Mouse (Mus musculus) brain, adult 10 weeks (tissue): Measurements from ENCODE around the gene Mcu. TPM values are rescaled to one million over a fixed set of nuclear protein-coding genes. Genes with fewer than 3 reads are reported as not detected.

Experiments
- polyA plus RNA-seq: library from polyadenylated mRNA; stranded (reverse); fragments of 350-450 nt; fragmentation: Illumina TruSeq; extraction: RNeasy Lipid Tissue Mini Kit (QIAGEN cat#74804); gene quantifications from one replicate; pipeline ENCODE4 v1.2.3, GENCODE M21; 2015; ENCODE audit warnings: low read depth, low replicate concordance

The Mcu gene
- 22.3 TPM for polyA plus RNA-seq

DNA sequence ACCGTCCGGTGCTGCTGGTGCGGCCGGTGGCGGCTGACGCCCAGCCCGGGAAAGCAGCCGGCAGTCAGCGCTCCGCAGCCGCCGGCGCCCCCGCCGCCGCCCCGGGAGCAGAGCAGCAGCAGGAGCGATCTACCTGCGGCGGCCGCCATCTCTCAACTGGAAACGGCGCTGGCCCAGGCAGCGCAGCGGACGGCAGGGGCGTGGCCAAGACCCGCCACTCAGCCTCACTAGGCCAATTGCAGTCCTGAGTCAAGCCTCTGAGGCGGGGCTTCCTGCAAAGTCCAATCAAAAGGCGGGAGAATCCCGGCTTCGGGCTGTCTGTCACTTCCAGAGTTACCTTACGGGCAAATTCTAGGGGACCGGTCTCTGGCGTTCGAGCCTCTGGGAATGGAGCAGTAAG lies at the start of gene Mcu:
Mcu (minus strand) TSS at position 171 of the 400 bp plus-strand sequence.

DNA sequence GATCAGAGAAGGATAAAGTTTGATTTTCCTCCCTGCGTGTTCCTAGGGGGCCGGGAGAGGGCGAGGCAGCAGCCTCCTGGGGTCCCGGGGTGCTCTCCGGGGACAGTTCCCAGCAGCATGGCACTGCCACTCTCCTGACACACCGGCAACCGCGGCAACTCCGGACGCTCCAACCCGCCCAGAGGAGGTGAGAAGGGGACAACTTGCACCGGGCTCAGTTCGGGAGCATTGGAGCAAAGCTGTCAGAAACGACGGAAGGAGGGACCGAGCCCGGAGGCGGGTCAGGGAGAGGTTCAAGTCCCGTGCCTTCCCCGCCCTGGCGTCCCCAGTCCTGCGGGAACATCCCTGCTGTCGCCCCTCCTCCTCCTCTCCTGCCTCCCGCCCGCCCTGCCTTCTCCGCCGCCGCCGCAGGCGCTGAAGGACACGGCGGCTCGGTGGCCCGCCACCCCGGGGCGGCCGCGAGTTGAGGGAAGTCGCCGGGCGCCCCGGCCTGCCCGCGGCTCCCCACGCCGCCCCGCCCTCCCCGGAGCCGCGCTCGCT lies 441 bp downstream of the Mcu start, which contains the start of gene Gm10322:
Gm10322 (plus strand) TSS at position 83 of the 540 bp plus-strand sequence.

DNA sequence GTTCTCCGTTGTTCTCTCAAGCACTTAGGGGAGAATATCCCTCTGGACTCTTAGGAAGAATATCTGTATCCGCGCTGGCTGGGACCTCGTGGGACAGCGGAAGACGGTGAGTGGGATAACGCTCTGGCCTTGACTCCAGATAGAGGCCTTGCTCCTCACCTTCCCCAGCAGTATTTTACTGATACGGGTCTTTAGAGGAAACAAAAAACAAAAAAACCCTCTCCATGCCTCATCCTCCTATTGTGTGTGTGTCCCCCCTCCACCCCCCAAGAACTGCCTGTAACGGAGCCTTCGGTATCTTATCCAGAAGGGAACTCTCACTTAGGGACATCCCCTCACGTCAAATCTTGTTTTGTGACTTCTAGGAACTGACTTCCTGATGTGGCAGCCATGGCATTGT lies 174.8 kb downstream of the Mcu start, which contains the start of gene Oit3:
Oit3 (minus strand) TSS at position 44 of the 400 bp plus-strand sequence.

DNA sequence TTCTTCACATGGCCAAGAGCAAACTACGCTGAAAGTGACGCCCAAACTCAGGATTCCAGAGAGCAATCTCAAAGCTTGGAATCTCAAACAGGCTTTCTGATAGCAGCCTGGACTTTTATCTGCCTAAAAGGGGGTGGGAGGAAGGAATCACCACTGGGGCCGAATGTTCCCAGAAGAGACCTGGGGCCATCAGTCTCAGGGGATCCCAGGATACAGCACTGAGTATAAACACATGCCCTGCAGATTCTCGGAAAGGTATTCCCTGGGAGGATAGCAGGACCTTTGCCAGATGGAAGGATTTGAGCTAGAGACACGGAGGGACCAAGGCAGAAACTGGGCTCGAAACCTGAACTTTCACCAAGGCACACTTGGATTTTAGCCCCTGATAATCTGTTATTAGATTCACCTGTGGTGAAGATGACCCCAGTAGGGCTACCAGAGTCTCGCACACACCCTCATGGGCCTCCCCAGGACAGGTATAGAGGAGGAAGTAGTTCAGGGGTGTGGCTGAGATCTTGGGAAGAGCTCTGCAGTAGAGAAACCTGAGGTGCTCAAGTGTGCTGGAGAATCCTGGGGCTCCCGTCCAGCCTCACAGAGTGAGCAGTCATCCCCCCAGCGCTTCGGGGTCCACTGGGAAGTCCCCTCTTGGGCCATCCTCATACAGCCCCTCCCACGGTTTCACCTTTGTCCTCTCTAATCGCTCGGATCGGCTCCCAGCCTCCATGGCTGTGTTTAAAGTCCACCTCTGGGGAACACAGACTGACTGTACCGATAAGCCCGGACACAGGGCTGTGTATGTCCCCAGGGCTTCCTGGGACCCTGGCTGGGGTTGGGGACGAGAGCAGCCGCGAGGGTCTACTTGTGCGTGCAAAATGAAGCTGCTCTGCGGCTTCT lies 213.3 kb downstream of the Mcu start, which contains the start of gene Pla2g12b:
Pla2g12b (plus strand) TSS at position 762 of the 894 bp plus-strand sequence.

Other genes with a start within 250 kb of the Mcu start
- 3.7 TPM for gene Gm10273, start 221.1 kb downstream of the Mcu start, polyA plus RNA-seq
- gene Pla2g12b, start 213.0 kb downstream of the Mcu start, polyA plus RNA-seq = not detected
- gene Oit3, start 174.9 kb downstream of the Mcu start, polyA plus RNA-seq = not detected
- not detected for gene Gm10322, start 629 bp downstream of the Mcu start, polyA plus RNA-seq
- gene Micu1, start 85.8 kb upstream of the Mcu start, polyA plus RNA-seq = 81.4 TPM